Mouse (Mus musculus) C2C12 (cell line): ENCODE measurements around the gene Gm28308. TPM values are rescaled to one million over a fixed set of nuclear protein-coding genes. Genes with fewer than 3 reads are reported as not detected.
A peak's percentile ranks its signal among the peaks of the same experiment; 100 is the strongest.

Source experiments
- H3K27me3 ChIP-seq: one replicate; pipeline ENCODE4 v1.6.1; 2011; ENCODE audit not compliant: control insufficient read depth, insufficient read depth, insufficient read length
- H3K36me3 ChIP-seq: one replicate; pipeline ENCODE4 v1.6.1; 2011; ENCODE audit not compliant: control insufficient read depth, insufficient read depth
- H3K4me3 ChIP-seq: one replicate; pipeline ENCODE4 v1.5.1; 2011; ENCODE audit warnings: mild to moderate bottlenecking, control low read depth; ENCODE audit not compliant: poor library complexity, insufficient read depth, severe bottlenecking
- H3K79me2 ChIP-seq: one replicate; pipeline ENCODE4 v1.6.1; 2011; ENCODE audit not compliant: control insufficient read depth, insufficient read depth
- H3K79me3 ChIP-seq: one replicate; pipeline ENCODE4 v1.6.1; 2011; ENCODE audit warnings: low read depth, control low read depth
- H3ac ChIP-seq: one replicate; pipeline ENCODE3; 2011; ENCODE audit warnings: low read depth; ENCODE audit not compliant: control insufficient read depth, insufficient read length
- CEBPB ChIP-seq: IDR thresholded peaks from one replicate; pipeline ENCODE4 v1.6.1; 2011; ENCODE audit warnings: low read depth, mild to moderate bottlenecking, control low read depth, moderate library complexity
- CTCF ChIP-seq: IDR thresholded peaks from one replicate; pipeline ENCODE4 v1.5.1; 2011; ENCODE audit not compliant: control insufficient read depth, insufficient read depth, insufficient read length
- FOSL1 ChIP-seq: IDR thresholded peaks from one replicate; pipeline ENCODE4 v1.8.0; 2011; ENCODE audit warnings: mild to moderate bottlenecking, low read length; ENCODE audit not compliant: poor library complexity, insufficient read depth, severe bottlenecking
- MAX ChIP-seq: IDR thresholded peaks from one replicate; pipeline ENCODE4 v1.6.1; 2011; ENCODE audit warnings: mild to moderate bottlenecking, control low read depth
- MYOD1 ChIP-seq: IDR thresholded peaks from one replicate; pipeline ENCODE4 v1.6.1; 2011; ENCODE audit warnings: low read depth; ENCODE audit not compliant: control insufficient read depth, insufficient read length
- MYOG ChIP-seq: IDR thresholded peaks from one replicate; pipeline ENCODE4 v1.6.1; 2011; ENCODE audit not compliant: control insufficient read depth, insufficient read length; ENCODE audit errors: extremely low read depth
- USF1 ChIP-seq: IDR thresholded peaks from one replicate; pipeline ENCODE4 v1.6.1; 2011; ENCODE audit warnings: low read depth, mild to moderate bottlenecking, control low read depth, moderate library complexity
- polyA plus RNA-seq: library from polyadenylated mRNA; unstranded; fragments of >200 nt; fragmentation: generic; extraction: Trizol; gene quantifications from one replicate; pipeline ENCODE4 v1.2.1, GENCODE M21; 2012; ENCODE audit warnings: missing spikeins

Gm28308 gene
- polyA plus RNA-seq, 1 experiment, result 0.75 TPM

DNA sequence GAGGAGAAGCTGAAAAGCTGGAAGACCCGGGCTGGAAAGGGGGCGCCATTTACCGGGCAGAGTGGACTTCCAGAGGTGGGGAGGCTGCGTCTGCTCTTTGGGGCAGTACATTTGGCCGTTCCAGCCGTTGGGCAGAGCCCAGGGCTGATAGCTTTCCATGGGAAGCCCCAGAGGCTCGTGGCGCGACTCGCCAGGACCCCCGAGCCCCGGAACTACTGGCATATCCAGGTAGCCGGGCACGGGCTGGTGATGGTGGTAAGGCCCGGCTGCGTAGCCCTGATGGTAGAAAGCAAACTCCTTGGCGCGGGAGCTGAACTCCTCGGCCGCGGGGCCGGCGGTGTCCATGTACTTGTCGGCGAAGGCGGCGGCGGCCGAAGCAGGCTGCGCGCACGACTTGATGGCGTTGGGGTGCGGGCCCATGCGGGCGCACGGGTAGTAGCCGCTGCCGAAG, 46.7 kb upstream of the Gm28308 start:
- H3K79me3 ChIP-seq, result no peaks in the 10 kb centered on the region
- peak overlapping the region; percentile 72 for H3ac ChIP-seq
- H3K79me2 ChIP-seq, result no peaks in the 10 kb centered on the region
- no peaks in the 10 kb centered on the region for H3K36me3 ChIP-seq
- TF ChIP-seq MAX, result no peak
- no peak for TF ChIP-seq FOSL1
- no peak for TF ChIP-seq CEBPB
- no peak for TF ChIP-seq CTCF
- no peak for TF ChIP-seq MYOD1
- no peak for TF ChIP-seq USF1
- no peak for TF ChIP-seq MYOG
- H3K27me3 ChIP-seq, result no peaks in the 10 kb centered on the region
- peak overlapping the region; percentile 36 for H3K4me3 ChIP-seq

- no peaks in the 10 kb centered on the region for H3K27me3 ChIP-seq
- no peaks in the 10 kb centered on the region for H3K79me2 ChIP-seq
- H3K36me3 ChIP-seq, result no peaks in the 10 kb centered on the region
- H3K79me3 ChIP-seq, result no peaks in the 10 kb centered on the region
- H3ac ChIP-seq, result no peak overlapping the region
- no peak overlapping the region for H3K4me3 ChIP-seq
- TF ChIP-seq CEBPB (no peak), CTCF (no peak)
Observed at GRCm38 (mm10) chr6:52259081-52259790, 46.1 kb upstream of the Gm28308 start.

- TF ChIP-seq USF1 (no peak), CTCF (peak; percentile 65), MAX (no peak)
- H3K79me2 ChIP-seq, result peaks cover 4% of the 10 kb centered on the region
- H3K4me3 ChIP-seq, result no peak overlapping the region
- peaks cover under 1% of the 10 kb centered on the region for H3K36me3 ChIP-seq
- no peak overlapping the region for H3ac ChIP-seq
- H3K27me3 ChIP-seq, result no peaks in the 10 kb centered on the region
- H3K79me3 ChIP-seq, result no peaks in the 10 kb centered on the region
Observed at GRCm38 (mm10) chr6:52256956-52257355, 43.8 kb upstream of the Gm28308 start.

GRCm38 (mm10) chr6:52253511-52254500, 40.7 kb upstream of the Gm28308 start:
- peaks cover 31% of the 10 kb centered on the region for H3K79me2 ChIP-seq
- peaks cover 16% of the 10 kb centered on the region for H3K79me3 ChIP-seq
- H3K27me3 ChIP-seq, result no peaks in the 10 kb centered on the region
- H3K4me3 ChIP-seq, result no peak overlapping the region
- TF ChIP-seq USF1, result no peak
- no peak for TF ChIP-seq MAX
- no peak for TF ChIP-seq CTCF
- H3K36me3 ChIP-seq, result peaks cover 13% of the 10 kb centered on the region
- H3ac ChIP-seq, result peak overlapping the region; percentile 3

- peak overlapping the region; percentile 11 for H3K4me3 ChIP-seq
Observed at GRCm38 (mm10) chr6:52252775-52253376, 39.7 kb upstream of the Gm28308 start.

More at GRCm38 (mm10) chr6:52252775-52253376, 39.7 kb upstream of the Gm28308 start:
- peaks cover 13% of the 10 kb centered on the region for H3K36me3 ChIP-seq
- peak overlapping the region; percentile 73 for H3ac ChIP-seq
- no peaks in the 10 kb centered on the region for H3K27me3 ChIP-seq
- TF ChIP-seq USF1, result no peak
- TF ChIP-seq FOSL1, result no peak
- no peak for TF ChIP-seq CTCF
- TF ChIP-seq MAX, result no peak
- no peak for TF ChIP-seq MYOD1
- no peak for TF ChIP-seq MYOG
- no peak for TF ChIP-seq CEBPB
- peaks cover 41% of the 10 kb centered on the region for H3K79me2 ChIP-seq
- H3K79me3 ChIP-seq, result peaks cover 20% of the 10 kb centered on the region
